Mouse (Mus musculus) right cerebral cortex, adult 2 months (tissue): ENCODE results near the gene Phox2a.

Experiments used
- DNase-seq, 2 experiments: peaks; one replicate each; pipeline ENCODE4 v3.0.0; 2021 to 2022; ENCODE audit warnings: low spot score in 2 of 2

Gene Phox2a

GRCm38 (mm10) chr7:101817861-101818401 lies at the start of gene Phox2a:
Gene Phox2a (plus strand): TSS chr7:101818313.
- no peak for DNase-seq

DNA sequence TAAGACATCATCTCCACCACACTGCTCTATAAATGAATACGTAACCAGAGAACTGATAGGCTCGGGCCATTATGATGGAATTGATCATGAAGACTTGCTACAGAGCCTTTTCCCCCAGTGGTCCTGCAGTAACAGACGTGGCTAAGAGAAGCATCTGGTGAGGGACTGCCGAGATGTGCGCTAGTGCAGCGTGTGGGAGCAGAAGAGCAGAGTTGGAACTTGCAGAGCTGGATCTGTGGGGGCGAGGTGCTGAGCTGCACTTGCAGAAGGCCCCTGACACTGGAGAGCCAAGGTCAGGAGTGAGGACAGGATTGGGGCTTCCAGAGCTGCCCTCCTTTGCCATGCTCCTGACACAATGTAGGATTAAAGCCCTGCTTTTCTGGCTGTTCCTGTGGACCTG lies 48.1 kb upstream of the Phox2a start:
- DNase-seq, result peak; percentile 55 to 59

DNA sequence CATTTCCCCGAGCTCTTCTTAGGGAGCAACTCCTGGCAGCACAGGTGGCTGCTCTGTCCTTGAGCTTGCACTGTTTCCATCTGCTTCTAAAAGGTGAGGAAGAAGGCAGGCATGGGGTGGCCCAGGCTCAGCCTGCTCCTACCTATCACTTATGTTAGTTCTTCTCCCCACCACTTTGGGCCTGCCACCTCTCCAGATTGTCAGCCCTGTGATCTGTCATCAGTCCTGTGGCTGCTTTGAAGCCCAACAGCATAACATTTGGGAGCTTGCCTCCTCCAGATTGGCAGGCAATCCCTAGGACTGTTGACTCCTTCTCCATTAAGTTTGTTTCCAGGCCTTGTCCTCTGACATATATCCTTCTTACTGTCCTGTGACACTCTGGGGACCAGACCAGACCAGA lies 46.5 kb upstream of the Phox2a start:
- DNase-seq, result no peak

DNA sequence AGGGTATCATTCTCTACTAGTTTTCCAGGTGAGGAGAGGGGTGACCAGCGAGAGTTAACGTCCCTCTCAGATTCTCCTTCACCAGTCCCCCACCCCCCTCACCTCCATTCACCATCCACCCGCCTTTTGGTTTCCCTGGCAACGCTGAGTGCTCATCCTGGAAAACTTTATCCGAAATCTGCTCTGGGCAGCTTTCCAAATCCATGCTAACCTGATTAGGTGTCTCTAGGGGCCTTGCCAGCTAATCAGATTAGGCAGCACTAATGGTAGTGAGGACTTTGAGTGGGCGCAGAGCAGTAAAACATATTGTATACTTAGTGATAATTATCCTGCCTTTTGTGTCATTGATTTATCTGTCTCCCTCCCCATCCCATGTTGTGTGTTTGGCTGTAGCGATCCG lies 45.4 kb upstream of the Phox2a start:
- DNase-seq, result peak in 1 of 2 experiments; percentile 64

DNA sequence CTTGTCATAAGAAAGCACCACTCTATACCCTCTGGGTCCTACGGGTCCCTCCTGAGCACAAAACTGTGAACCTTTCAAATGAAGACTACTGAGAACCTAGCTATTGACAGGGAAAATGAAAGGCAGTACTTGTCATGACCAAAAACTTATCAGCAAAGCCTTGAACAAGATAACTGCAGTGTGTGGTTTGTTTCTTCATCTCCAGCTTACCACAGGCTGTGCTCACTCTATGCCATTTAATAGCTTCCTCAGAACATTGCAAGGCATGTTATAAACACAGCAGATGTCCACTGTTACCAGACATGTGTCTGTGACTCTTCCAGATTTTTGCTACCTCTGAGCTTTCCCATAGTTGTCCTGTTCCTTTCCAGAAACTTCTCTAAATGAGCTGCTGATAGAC lies 41.1 kb upstream of the Phox2a start:
- DNase-seq, result no peak

DNA sequence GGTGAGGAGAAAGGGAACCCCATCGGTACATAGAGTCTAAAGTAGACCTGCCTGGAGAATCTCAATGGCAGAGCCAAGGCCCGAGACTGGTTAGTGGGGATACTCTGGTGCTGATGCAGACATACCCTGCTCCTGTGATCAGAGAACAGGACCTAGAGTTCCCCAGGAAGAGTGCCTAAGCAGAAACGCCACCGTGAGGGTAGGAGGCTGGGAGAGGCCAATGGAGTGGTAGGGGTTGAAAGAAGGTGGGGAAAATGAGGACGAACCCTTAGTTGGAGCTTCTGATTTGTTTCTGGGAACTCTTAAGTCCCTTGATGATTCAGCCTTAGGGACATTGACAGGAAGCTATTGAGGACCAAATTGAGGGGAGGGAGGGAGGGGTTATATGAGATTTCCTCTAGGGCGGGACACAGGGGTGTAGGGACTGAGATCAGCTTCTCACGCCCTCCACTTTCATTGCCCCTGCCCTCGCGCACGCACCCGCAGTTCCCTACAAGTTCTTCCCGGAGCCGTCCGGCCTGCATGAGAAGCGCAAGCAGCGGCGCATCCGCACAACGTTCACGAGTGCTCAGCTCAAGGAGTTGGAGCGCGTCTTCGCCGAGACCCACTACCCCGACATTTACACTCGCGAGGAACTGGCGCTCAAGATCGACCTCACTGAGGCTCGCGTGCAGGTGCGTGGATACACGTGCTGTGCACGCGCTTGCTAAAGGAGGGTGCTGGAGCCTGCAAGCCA lies 2.4 kb downstream of the Phox2a start:
- no peak for DNase-seq

GRCm38 (mm10) chr7:101821571-101822501 lies 3.7 kb downstream of the Phox2a start:
- no peak for DNase-seq

GRCm38 (mm10) chr7:101822836-101823757 lies 5.0 kb downstream of the Phox2a start:
- no peak for DNase-seq

- DNase-seq, result no peak
Measured at GRCm38 (mm10) chr7:101823758-101824630, 5.9 kb downstream of the Phox2a start.

- DNase-seq, result no peak
Measured at GRCm38 (mm10) chr7:101830373-101830772, 12.3 kb downstream of the Phox2a start.

DNA sequence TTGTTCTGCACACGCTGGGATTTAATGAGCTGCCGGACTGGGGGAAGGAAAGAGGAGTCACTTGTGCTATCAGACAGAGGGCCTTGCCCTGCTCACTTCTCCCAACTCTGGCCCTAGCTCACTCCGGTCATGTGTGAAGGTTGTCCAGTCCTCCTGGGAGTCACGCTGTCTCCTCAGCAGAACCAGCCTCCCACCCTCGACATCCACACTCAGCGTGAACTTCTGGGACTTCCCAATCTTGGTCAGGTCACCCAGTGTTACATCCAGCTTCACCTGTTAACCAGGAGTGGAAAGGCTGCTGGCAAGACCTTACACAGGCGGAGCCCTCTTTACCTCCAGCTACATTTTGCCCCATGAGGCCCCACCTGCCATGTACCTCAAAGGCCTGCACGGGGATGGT lies 13.3 kb downstream of the Phox2a start:
- DNase-seq, result no peak

GRCm38 (mm10) chr7:101832372-101832771 lies 14.3 kb downstream of the Phox2a start:
- DNase-seq, result no peak

GRCm38 (mm10) chr7:101833352-101833751 lies 15.2 kb downstream of the Phox2a start:
- DNase-seq, result no peak

DNA sequence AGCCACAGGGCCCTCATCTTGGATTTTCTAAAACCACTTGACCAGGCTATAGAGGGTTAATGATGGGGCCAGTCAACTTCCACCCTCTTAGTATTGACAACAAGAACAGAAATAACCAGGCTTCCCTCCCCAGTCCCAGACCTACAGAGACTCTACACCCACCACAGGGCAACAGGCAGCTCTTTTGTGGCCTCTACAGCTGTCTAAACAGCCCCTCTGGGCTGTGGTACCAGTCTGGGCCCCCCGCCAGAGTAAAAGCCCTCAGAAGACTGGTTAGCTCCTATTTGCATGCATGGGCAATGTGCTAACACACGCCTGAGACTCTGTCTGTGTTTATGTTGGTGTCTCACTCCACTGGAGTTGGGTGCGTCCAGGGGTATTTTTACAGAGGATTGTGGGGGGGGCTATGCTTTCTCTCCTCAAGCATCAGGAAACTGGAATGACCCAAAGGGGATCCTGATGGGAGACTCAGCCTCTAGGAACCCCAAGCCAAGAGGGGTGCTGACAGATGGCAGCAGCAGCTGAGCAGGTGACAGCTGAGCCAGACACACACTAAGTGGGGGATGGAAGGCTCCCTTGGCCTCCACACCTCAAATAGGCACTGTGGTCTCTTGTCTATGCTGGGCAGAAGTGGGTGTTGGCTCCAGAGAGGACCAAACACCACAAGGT lies 15.9 kb downstream of the Phox2a start:
- DNase-seq, result no peak

DNA sequence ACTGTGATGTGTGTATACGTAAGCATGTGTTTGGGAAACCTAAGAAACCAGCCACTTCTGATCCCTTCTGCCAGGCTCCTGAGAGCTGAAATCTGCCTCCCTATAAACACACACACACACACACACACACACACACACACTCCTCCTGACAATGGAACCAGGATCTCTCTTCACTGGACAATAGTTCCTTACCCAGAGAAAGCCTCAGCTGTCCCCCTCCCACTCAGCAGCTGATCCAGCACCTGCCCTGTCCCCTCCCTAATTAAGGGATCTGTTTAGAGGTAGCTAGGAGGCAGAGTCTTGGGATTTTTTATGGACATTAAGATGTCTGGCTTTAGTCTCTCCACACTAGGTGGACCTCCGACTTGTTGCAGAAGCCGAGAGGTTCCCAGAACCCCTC lies 16.8 kb downstream of the Phox2a start:
- no peak for DNase-seq

DNA sequence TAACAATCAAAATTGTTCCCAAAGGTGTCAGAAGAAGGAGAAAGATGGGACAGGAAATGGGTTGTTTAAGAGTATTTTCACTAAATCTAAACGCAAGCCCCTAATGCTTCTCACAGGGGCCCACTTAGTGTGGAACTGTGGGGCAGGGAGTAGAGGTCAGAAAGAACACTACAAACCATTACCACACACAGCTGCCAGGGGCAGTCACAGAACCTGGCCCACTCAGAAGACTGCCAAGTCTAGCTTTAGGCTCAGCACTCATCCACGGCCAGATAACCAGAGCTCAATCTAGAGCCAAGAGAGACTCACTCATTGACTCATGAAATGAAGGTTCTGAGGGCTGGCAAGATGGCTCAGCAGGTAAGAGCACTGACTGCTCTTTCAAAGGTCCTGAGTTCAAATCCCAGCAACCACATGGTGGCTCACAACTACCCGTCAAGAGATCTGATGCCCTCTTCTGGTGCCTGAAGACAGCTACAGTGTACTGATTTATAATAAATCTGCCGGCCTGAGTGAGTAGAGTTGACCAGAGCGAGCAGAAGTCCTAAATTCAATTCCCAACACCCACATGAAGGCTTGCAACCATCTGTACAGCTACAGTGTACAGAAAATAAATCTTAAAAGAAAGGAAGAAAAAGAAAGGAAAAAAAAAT lies 17.5 kb downstream of the Phox2a start:
- DNase-seq, result peak in 1 of 2 experiments; percentile 27

GRCm38 (mm10) chr7:101836271-101837153 lies 18.4 kb downstream of the Phox2a start:
- DNase-seq, result peak; percentile 19 to 50

DNA sequence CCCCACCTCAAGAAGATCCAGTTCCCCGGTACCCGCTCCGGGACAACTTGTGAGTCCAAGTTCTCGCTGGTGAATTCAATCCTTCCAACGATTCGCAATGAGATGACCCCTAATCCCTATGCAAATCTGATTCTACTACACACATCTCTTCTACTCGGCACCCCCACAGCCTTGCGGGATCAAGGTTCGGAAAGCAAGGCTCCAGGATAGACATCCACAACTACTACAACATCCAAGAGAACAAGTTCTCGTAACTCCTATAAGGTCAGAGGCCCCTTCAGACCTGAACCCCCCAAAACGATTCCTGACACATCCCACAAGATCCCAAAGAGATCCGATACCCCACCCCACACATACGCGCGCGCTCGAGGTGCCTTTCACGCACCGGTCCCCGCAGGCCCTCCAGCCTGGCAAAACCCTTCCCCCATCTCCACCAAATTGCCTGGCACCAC lies 19.1 kb downstream of the Phox2a start:
- peak in 1 of 2 experiments; percentile 25 for DNase-seq
